Mouse (Mus musculus) midbrain, embryonic 13.5 days (tissue): Measurements from ENCODE around the gene Kcnj15. TPM values are rescaled to one million over a fixed set of nuclear protein-coding genes. Genes with fewer than 3 reads are reported as not detected.

Source experiments
- ATAC-seq: fragments of 200-750 bp; cut with Nextera tagmentation; 2 replicates; pipeline ENCODE4 v1.8.0; 2017; ENCODE audit warnings: mild to moderate bottlenecking, moderate TSS enrichment, moderate library complexity
- H3K27ac ChIP-seq: fragments of 300-500 bp; sonication (generic); 2 replicates; pipeline ENCODE4 v1.5.1; 2015; ENCODE audit warnings: inconsistent platforms, mild to moderate bottlenecking, moderate library complexity
- H3K27me3 ChIP-seq: fragments of 300-500 bp; sonication (generic); 2 replicates; pipeline ENCODE4 v1.6.1; 2015; ENCODE audit warnings: mild to moderate bottlenecking, inconsistent platforms
- H3K36me3 ChIP-seq: fragments of 300-500 bp; sonication (generic); 2 replicates; pipeline ENCODE4 v1.6.1; 2015; ENCODE audit warnings: mild to moderate bottlenecking, inconsistent platforms
- H3K4me1 ChIP-seq: fragments of 300-500 bp; sonication (generic); replicated peaks from 2 replicates; pipeline ENCODE4 v1.6.1; 2015; ENCODE audit warnings: inconsistent platforms
- H3K4me2 ChIP-seq: fragments of 300-500 bp; sonication (generic); replicated peaks from 2 replicates; pipeline ENCODE4 v1.6.1; 2015; ENCODE audit warnings: moderate library complexity, mild to moderate bottlenecking, inconsistent platforms
- H3K4me3 ChIP-seq: fragments of 300-500 bp; sonication (generic); replicated peaks from 2 replicates; pipeline ENCODE4 v1.5.1; 2015; ENCODE audit warnings: mild to moderate bottlenecking, inconsistent platforms
- H3K9ac ChIP-seq: fragments of 300-500 bp; sonication (generic); replicated peaks from 2 replicates; pipeline ENCODE4 v1.6.1; 2015; ENCODE audit warnings: mild to moderate bottlenecking, inconsistent platforms
- H3K9me3 ChIP-seq: fragments of 300-500 bp; sonication (generic); 2 replicates; pipeline ENCODE4 v1.6.1; 2016; ENCODE audit warnings: mild to moderate bottlenecking, inconsistent platforms
- WGBS: fragments of 180-500 bp; shearing (Covaris S2); methylation state at CpG from one replicate; pipeline ENCODE4 v1.1.7; 2015; 5-methylcytosine and 5-hydroxymethylcytosine counted together
- polyA plus RNA-seq: library from polyadenylated mRNA; unstranded; fragments of >200 nt; fragmentation: Nextera tagmentation; extraction: Ambion mirVana; gene quantifications from 2 replicates; pipeline ENCODE4 v1.2.1, GENCODE M21; 2015

The Kcnj15 gene
- polyA plus RNA-seq, result 0.04 and 0.26 TPM in 2 replicates

- no peak for ATAC-seq
- 36% methylated on average over 6 of the region's 6 CpGs for WGBS
These were observed at the start of gene Kcnj15 for GRCm38 (mm10) chr16:95257266-95257894. TSS of gene Kcnj15 (plus strand) at chr16:95257558.

GRCm38 (mm10) chr16:95208243-95208642, 49.1 kb upstream of the Kcnj15 start:
- Histone ChIP-seq H3K4me1 (no peaks in the 10 kb centered on the region), H3K9me3 (no peaks in the 10 kb centered on the region), H3K36me3 (no peaks in the 10 kb centered on the region), H3K4me2 (no peak overlapping the region), H3K27ac (no peak overlapping the region), H3K27me3 (no peaks in the 10 kb centered on the region), H3K4me3 (no peak overlapping the region), H3K9ac (no peak overlapping the region)
- ATAC-seq, result no peak
- WGBS, result 94% methylated on average over 7 of the region's 7 CpGs

More at GRCm38 (mm10) chr16:95257266-95257894, at the start of gene Kcnj15:
- Histone ChIP-seq H3K4me2 (no peak within 1 kb of the TSS), H3K9ac (no peak within 1 kb of the TSS), H3K36me3 (no peaks in the 10 kb centered on the region), H3K4me1 (no peaks in the 10 kb centered on the region), H3K27ac (no peak within 1 kb of the TSS), H3K27me3 (no peaks in the 10 kb centered on the region), H3K9me3 (no peaks in the 10 kb centered on the region), H3K4me3 (no peak within 1 kb of the TSS)

- no peaks in the 10 kb centered on the region for H3K9me3 ChIP-seq
- H3K4me1 ChIP-seq, result no peaks in the 10 kb centered on the region
- no peaks in the 10 kb centered on the region for H3K36me3 ChIP-seq
- no peak overlapping the region for H3K4me3 ChIP-seq
- H3K4me2 ChIP-seq, result no peak overlapping the region
- no peak for ATAC-seq
- no peak overlapping the region for H3K9ac ChIP-seq
- H3K27ac ChIP-seq, result no peak overlapping the region
- H3K27me3 ChIP-seq, result no peaks in the 10 kb centered on the region
- WGBS, result 37% methylated on average over 1 of the region's 1 CpGs
These were observed 48.3 kb upstream of the Kcnj15 start for GRCm38 (mm10) chr16:95209011-95209466.

GRCm38 (mm10) chr16:95214251-95215197, 42.8 kb upstream of the Kcnj15 start:
- Histone ChIP-seq H3K9ac (no peak overlapping the region), H3K4me3 (no peak overlapping the region), H3K27ac (no peak overlapping the region), H3K4me2 (no peak overlapping the region), H3K36me3 (no peaks in the 10 kb centered on the region), H3K9me3 (no peaks in the 10 kb centered on the region), H3K4me1 (no peaks in the 10 kb centered on the region), H3K27me3 (no peaks in the 10 kb centered on the region)
- WGBS, result 73% methylated on average over 7 of the region's 7 CpGs
- no peak for ATAC-seq

- Histone ChIP-seq H3K4me2 (no peak overlapping the region), H3K4me3 (no peak overlapping the region), H3K36me3 (no peaks in the 10 kb centered on the region), H3K27ac (no peak overlapping the region), H3K4me1 (no peaks in the 10 kb centered on the region), H3K9ac (no peak overlapping the region), H3K27me3 (no peaks in the 10 kb centered on the region), H3K9me3 (no peaks in the 10 kb centered on the region)
- peak; percentile 50; the same call in 1 of the 2 replicates for ATAC-seq
- 63% methylated on average over 9 of the region's 9 CpGs for WGBS
These were observed 41.6 kb upstream of the Kcnj15 start for GRCm38 (mm10) chr16:95215782-95216181.

- WGBS, result 87% methylated on average over 7 of the region's 7 CpGs
- Histone ChIP-seq H3K27me3 (no peaks in the 10 kb centered on the region), H3K4me2 (no peak overlapping the region), H3K9ac (no peak overlapping the region), H3K4me1 (no peaks in the 10 kb centered on the region), H3K36me3 (no peaks in the 10 kb centered on the region), H3K9me3 (no peaks in the 10 kb centered on the region), H3K27ac (no peak overlapping the region), H3K4me3 (no peak overlapping the region)
- no peak for ATAC-seq
These were observed 41.0 kb upstream of the Kcnj15 start for GRCm38 (mm10) chr16:95216346-95216745.

DNA sequence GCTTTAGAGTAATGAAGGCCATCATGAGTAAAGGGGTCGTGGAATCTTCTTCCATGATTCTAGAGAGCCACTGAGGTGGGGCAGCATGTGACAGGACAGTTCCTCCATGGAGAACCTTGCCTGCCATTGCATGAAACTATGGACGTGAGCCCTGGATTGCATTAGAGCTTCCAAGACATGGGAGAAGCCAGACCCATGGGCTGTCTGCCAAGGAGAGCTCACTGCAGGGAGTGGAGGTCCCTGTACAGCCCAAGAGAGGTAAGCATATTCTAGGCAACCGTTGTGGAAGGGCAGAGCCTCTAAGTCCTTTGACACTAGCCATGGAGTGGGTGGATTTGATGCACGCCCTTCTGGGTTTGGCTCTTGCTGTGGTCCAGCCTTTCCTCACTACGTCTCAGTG, 40.5 kb upstream of the Kcnj15 start:
- H3K9ac ChIP-seq, result no peak overlapping the region
- no peak for ATAC-seq
- 85% methylated on average over 5 of the region's 5 CpGs for WGBS

GRCm38 (mm10) chr16:95218783-95219182, 38.6 kb upstream of the Kcnj15 start:
- H3K4me2 ChIP-seq, result no peak overlapping the region
- no peaks in the 10 kb centered on the region for H3K36me3 ChIP-seq
- no peak overlapping the region for H3K9ac ChIP-seq
- no peaks in the 10 kb centered on the region for H3K9me3 ChIP-seq
- no peaks in the 10 kb centered on the region for H3K4me1 ChIP-seq
- no peak for ATAC-seq
- 91% methylated on average over 5 of the region's 5 CpGs for WGBS
- no peak overlapping the region for H3K27ac ChIP-seq
- H3K4me3 ChIP-seq, result no peak overlapping the region
- H3K27me3 ChIP-seq, result no peaks in the 10 kb centered on the region

More for the DNA sequence above, 40.5 kb upstream of the Kcnj15 start:
- no peak overlapping the region for H3K27ac ChIP-seq
- H3K4me2 ChIP-seq, result no peak overlapping the region
- H3K36me3 ChIP-seq, result no peaks in the 10 kb centered on the region
- H3K27me3 ChIP-seq, result no peaks in the 10 kb centered on the region
- H3K9me3 ChIP-seq, result no peaks in the 10 kb centered on the region
- H3K4me1 ChIP-seq, result no peaks in the 10 kb centered on the region
- no peak overlapping the region for H3K4me3 ChIP-seq

DNA sequence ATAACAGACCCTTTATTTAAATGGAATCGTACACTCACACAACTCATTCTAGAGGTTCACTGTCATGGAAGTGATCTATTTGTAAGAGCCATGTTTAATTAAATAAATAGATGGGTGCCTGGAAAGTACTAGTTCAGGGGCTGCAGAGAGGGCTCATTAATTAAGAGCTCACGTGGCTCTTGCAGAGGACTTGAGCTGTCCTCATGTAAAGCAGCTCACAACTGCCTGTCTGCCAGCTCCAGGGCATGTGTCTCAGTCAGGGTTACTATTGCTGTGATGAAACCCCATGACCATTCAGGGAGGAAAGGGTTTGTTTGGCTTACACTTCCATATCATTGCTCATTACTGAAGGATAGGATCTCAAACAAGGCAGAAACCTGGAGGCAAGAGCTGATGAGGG, 37.9 kb upstream of the Kcnj15 start:
- H3K9me3 ChIP-seq, result no peaks in the 10 kb centered on the region
- no peak overlapping the region for H3K4me3 ChIP-seq
- no peak for ATAC-seq
- no peaks in the 10 kb centered on the region for H3K27me3 ChIP-seq
- H3K27ac ChIP-seq, result no peak overlapping the region
- no peak overlapping the region for H3K4me2 ChIP-seq
- no peaks in the 10 kb centered on the region for H3K4me1 ChIP-seq
- WGBS, result 77% methylated on average over 2 of the region's 2 CpGs
- no peak overlapping the region for H3K9ac ChIP-seq
- H3K36me3 ChIP-seq, result no peaks in the 10 kb centered on the region

DNA sequence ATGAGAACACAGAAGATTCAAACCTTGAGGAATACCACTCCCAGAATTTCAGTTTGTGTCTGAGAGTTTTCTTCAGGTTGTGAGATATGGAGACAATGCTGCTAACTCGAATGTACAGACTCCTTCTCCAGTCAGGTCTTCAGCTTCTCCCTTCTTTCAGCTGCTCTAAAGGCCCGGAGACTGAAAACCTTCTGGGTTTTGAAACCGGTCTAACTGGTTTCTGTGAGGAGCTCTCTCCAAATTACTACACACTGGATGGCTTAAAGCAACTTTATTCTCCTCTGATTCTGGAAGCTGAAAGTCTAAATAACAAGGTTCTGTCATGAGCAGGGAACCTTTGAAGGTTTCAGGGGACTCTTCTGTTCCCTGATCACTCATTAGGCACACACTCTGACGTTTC, 36.3 kb upstream of the Kcnj15 start:
- H3K36me3 ChIP-seq, result no peaks in the 10 kb centered on the region
- no peak for ATAC-seq
- WGBS, result 66% methylated on average over 4 of the region's 4 CpGs
- no peak overlapping the region for H3K4me3 ChIP-seq
- H3K9ac ChIP-seq, result no peak overlapping the region
- H3K27ac ChIP-seq, result no peak overlapping the region
- H3K4me2 ChIP-seq, result no peak overlapping the region
- no peaks in the 10 kb centered on the region for H3K27me3 ChIP-seq
- no peaks in the 10 kb centered on the region for H3K4me1 ChIP-seq
- H3K9me3 ChIP-seq, result no peaks in the 10 kb centered on the region

DNA sequence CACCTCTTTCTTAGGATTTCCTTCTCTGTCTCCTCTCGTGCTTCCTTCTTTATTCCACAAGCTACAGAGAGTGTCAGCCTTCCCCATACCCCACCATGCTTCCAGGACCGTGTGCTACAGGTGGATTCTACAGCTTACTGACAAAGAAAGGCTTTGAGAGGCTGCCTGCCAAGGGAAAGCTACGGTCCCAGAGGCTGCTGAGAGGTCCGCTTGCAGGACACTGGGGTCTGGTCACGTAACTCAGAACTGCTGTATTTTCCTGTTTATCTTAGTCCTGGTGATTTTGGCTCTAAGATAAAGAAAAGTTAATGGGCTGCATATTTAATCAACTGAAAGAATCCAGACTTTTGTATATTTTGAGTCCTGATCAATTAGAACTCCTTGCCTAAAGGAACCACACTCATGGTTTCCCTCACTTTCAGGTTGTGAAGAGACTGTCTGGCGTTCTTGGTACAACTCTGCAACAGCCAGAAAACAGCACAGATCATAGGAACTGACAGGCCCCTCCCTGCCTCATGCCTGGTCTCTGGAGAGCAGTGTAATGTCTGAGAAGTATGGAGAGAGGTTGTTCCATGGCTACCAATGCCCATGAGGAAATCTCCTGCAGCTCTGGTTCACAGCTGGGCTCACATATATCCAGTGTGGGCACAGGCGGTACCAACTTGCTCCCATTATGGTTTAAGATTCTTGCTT, 35.2 kb upstream of the Kcnj15 start:
- 0 out of 2 replicates have a peak, but pooled peaks cover 3% of the 10 kb centered on the region for H3K4me1 ChIP-seq
- ATAC-seq, result no peak
- H3K27me3 ChIP-seq, result no peaks in the 10 kb centered on the region
- H3K4me2 ChIP-seq, result no peak overlapping the region
- H3K4me3 ChIP-seq, result no peak overlapping the region
- H3K27ac ChIP-seq, result no peak overlapping the region
- H3K9ac ChIP-seq, result no peak overlapping the region
- no peaks in the 10 kb centered on the region for H3K9me3 ChIP-seq
- WGBS, result 67% methylated on average over 7 of the region's 7 CpGs
- H3K36me3 ChIP-seq, result no peaks in the 10 kb centered on the region

- ATAC-seq, result no peak
These were observed 33.9 kb upstream of the Kcnj15 start for GRCm38 (mm10) chr16:95223435-95223834.

More at GRCm38 (mm10) chr16:95223435-95223834, 33.9 kb upstream of the Kcnj15 start:
- Histone ChIP-seq H3K9me3 (no peaks in the 10 kb centered on the region), H3K36me3 (no peaks in the 10 kb centered on the region), H3K9ac (no peak overlapping the region), H3K4me1 (0 out of 2 replicates have a peak, but pooled peaks cover 3% of the 10 kb centered on the region), H3K4me3 (no peak overlapping the region), H3K27ac (no peak overlapping the region), H3K27me3 (no peaks in the 10 kb centered on the region), H3K4me2 (no peak overlapping the region)
- WGBS, result 91% methylated on average over 8 of the region's 8 CpGs
